ENCODE assay signal across 26 mouse cellular contexts in the genomic region with DNA sequence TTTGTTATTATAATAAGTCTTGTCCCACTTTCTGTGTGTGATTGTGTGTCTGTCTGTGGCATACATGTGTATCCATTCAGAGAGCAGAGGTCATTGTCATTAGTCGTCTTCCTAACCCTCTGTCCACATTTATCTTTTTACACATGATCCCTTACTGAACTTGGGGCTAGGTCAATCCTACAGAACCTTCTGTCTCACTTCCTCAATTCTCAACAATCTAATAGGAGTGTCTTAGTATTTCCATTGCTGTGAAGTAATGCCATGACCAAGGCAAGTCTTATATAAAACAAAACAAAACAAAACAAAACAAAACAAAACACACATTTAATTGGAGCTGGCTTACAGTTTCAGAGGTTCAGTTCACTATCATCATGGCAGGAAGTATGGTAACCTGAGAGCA.
"Had no signal": no experiment of that assay in that cellular context is flagged by ENCODE, and none has a peak within 500 bp of the region (broad histone marks: within the 10 kb centered on the region; RNA-seq: fewer than 3 reads in every experiment).

No protein-coding gene starts in this region.

- H3K36me3 ChIP-seq: heart, embryonic 13.5 days; heart, embryonic 15.5 days; hindbrain, embryonic 12.5 days; hindbrain, embryonic 15.5 days; kidney, embryonic 15.5 days; limb, embryonic 13.5 days; limb, embryonic 15.5 days; liver, embryonic 12.5 days had no signal

- H3K4me2 ChIP-seq: heart, embryonic 11.5 days; heart, embryonic 13.5 days; heart, embryonic 15.5 days; hindbrain, embryonic 12.5 days; hindbrain, embryonic 15.5 days; kidney, embryonic 15.5 days; limb, embryonic 13.5 days; limb, embryonic 15.5 days; liver, embryonic 12.5 days had no signal

- ATAC-seq: hindbrain, postnatal 0 days; liver, embryonic 12.5 days had no signal

- H3K9me3 ChIP-seq: heart, embryonic 13.5 days; heart, embryonic 15.5 days; hindbrain, embryonic 12.5 days; hindbrain, embryonic 15.5 days; kidney, embryonic 15.5 days; limb, embryonic 13.5 days; limb, embryonic 15.5 days; liver, embryonic 12.5 days had no signal

- H3K4me1 ChIP-seq: kidney, embryonic 15.5 days; limb, embryonic 13.5 days; limb, embryonic 15.5 days; liver, embryonic 12.5 days had no signal

- DNase-seq: gastrocnemius, adult 2 months; gastrocnemius, postnatal 10 days; gastrocnemius, postnatal 25 days; heart, adult 11 months; heart, adult 2 months; heart, postnatal 14 days; heart, postnatal 36 days; kidney, adult 11 months; kidney, adult 2 months; kidney, adult 9 months; kidney, postnatal 14 days; kidney, postnatal 4 days; layer of hippocampus, adult 9-11 months; layer of hippocampus, postnatal 36 days; left cerebral cortex, postnatal 4 days had no signal

- H3K4me3 ChIP-seq: gastrocnemius, adult 2 months; heart, adult 2 months; heart, embryonic 13.5 days; heart, embryonic 15.5 days; hindbrain, embryonic 12.5 days; hindbrain, embryonic 15.5 days; kidney, embryonic 15.5 days; limb, embryonic 13.5 days; limb, embryonic 15.5 days; liver, embryonic 12.5 days had no signal

- H3K27ac ChIP-seq: gastrocnemius, adult 2 months; heart, adult 2 months; heart, embryonic 13.5 days; heart, embryonic 15.5 days; hindbrain, embryonic 12.5 days; hindbrain, embryonic 15.5 days; hindbrain, postnatal 0 days; kidney, embryonic 15.5 days; kidney, postnatal 0 days; limb, embryonic 13.5 days; limb, embryonic 15.5 days; liver, embryonic 12.5 days had no signal

- H3K27me3 ChIP-seq: heart, embryonic 13.5 days; heart, embryonic 15.5 days; hindbrain, embryonic 12.5 days; hindbrain, embryonic 15.5 days; kidney, embryonic 15.5 days; limb, embryonic 13.5 days; limb, embryonic 15.5 days; liver, embryonic 12.5 days had no signal

- H3K9ac ChIP-seq: heart, embryonic 13.5 days; heart, embryonic 15.5 days; hindbrain, embryonic 12.5 days; hindbrain, embryonic 15.5 days; kidney, embryonic 15.5 days; limb, embryonic 13.5 days; limb, embryonic 15.5 days; liver, embryonic 12.5 days had no signal
